Mouse (Mus musculus) heart, adult 8-10 months (tissue): ENCODE measurements around the gene Slbp. TPM values are rescaled to one million over a fixed set of nuclear protein-coding genes. Genes with fewer than 3 reads are reported as not detected.
A peak's percentile ranks its signal among the peaks of the same experiment; 100 is the strongest.

Experiments
- DNase-seq: peaks from one replicate; pipeline ENCODE4 v3.0.0; 2022; ENCODE audit warnings: low spot score
- total RNA-seq, 4 experiments: library from RNA; stranded (reverse); gene quantifications; 2 replicates each; pipeline ENCODE4 v1.2.4; 2022

The Slbp gene
- total RNA-seq, 4 experiments from 2014 or later: 8.8 to 12.0 (median 10.6) TPM

DNA sequence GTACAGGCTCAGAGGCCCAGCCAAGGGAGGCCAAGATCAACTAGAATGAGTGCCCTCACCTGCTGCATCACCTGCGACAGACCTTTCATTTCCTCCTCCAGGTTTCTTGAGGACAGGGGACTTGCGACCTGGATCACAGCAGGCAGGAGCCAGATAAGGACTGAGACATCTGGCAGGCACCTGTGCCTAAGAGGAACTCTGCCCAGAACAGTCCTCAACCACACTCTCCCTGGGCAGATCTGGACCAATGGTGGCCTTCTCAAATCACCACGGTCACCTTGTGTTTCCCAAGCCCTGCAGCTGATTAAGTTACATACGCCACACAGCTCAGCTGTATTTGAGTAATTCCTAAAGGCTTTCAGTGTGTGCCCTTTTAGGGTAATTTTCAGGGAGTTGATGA lies 21.8 kb downstream of the Slbp start:
- DNase-seq: no peak

- DNase-seq: peak; percentile 49
Measured at GRCm38 (mm10) chr5:33630061-33630460, 22.3 kb downstream of the Slbp start.

- peak; percentile 99 for DNase-seq
Measured at GRCm38 (mm10) chr5:33629301-33629987, 22.9 kb downstream of the Slbp start, which contains the start of the genes Fam53a and Gm9903. Gene Fam53a (minus strand): TSS chr5:33629635. Gene Gm9903 (plus strand): TSS chr5:33629925.

- peak; percentile 48 for DNase-seq
Measured at GRCm38 (mm10) chr5:33628820-33629300, 23.5 kb downstream of the Slbp start.

- peak; percentile 35 for DNase-seq
Measured at GRCm38 (mm10) chr5:33627968-33628367, 24.4 kb downstream of the Slbp start.

DNA sequence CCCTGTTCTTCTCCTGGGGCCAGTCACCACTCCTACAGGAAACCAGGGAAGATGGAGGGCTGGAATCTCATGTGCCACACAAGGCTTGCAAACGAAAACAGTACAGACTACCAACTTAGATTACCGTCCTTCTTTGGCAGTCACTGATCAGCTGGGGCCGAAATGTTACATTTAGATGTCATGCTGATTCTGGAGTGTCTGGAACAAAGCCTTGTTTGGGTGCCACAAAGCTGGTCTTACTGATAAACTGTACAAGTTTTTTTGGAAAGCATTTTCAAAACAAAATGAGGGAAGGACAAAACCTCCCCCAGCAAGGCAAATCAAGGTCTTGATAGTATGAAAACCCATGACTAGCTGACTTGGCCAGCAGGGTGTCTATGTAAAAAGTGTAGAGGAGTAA lies 28.6 kb downstream of the Slbp start:
- DNase-seq: no peak

- DNase-seq: no peak
Measured at GRCm38 (mm10) chr5:33622671-33623070, 29.7 kb downstream of the Slbp start.

DNA sequence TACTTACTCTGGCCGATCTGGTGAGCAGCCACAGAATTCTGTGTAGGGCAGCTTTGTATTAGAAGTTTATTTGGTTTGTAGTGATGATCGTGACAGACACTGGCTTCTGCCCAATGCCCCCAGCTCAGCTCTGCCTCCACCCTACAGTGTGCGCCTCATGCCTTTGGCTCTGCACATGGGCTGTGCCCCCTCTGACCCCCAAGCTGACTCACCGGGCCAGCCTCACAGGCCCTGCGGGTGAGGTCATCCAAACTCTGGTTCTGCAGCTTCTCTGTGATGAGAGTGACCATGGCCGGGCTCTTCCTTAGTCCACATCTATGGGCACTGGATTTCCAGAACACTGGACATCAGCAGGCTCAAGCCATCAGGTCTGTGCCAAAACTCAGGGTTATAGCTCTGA lies 38.0 kb downstream of the Slbp start:
- DNase-seq: no peak

DNA sequence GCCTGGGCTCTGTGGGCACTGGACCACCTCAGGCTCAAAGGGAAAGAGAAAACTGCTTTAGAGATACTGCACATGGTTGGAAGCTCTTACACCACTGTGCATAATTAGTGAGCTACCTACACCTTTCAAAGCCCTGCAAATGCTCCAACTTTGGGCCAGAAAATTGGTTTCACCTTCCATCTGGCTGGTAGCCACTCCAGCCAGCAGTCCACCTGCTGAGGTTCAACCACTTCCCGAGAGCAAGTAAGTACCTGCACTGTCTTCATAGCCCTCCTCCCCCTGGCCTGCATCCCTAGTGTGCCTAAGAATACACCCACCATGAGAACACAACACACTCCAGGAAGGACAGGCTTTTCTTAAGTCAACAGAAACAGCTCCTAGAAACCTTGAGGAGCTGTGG lies 40.6 kb downstream of the Slbp start:
- no peak for DNase-seq

- no peak for DNase-seq
Measured at GRCm38 (mm10) chr5:33609226-33609625, 43.1 kb downstream of the Slbp start.

- DNase-seq: no peak
Measured at GRCm38 (mm10) chr5:33607434-33607833, 44.9 kb downstream of the Slbp start.

DNA sequence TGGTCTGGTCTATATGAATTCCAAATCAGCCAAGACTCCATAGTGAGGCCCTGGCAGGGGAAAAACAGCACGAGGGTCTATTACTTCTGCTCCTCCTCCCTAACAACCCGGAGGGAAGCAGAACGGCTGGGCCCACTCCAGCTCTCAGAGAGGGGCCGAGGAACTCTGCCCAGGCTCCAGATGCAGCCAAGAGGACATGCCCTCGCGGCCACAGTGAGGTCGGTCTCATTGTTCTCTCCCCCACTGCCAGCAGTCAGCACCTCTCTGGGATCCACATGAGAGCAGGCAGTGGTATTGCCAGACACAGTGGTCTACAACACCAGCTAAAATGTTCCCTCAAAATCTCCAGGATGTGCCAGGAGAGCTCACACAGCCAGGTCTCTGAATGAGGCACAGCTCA lies 45.7 kb downstream of the Slbp start:
- DNase-seq: no peak

DNA sequence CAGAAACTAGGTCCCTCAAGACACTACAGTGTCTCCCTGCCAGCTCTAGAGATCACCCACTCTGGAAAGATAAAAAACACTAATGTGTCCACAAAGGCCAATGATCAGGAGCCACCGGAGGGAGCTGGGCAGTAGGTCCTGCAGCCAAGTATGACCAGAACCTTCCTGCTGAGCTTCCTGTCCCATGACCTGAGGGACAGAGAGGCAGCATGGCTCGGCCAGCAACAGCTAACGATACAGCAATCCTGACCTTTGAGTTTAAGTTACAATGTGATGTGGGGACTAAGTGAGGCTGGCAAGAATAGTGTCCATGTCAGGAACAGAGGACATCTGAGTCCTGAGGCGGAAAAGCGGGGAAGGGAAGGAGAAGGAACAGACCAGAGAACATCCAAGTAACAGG lies 47.1 kb downstream of the Slbp start:
- no peak for DNase-seq

- DNase-seq: no peak
Measured at GRCm38 (mm10) chr5:33593620-33594019, 58.8 kb downstream of the Slbp start.

DNA sequence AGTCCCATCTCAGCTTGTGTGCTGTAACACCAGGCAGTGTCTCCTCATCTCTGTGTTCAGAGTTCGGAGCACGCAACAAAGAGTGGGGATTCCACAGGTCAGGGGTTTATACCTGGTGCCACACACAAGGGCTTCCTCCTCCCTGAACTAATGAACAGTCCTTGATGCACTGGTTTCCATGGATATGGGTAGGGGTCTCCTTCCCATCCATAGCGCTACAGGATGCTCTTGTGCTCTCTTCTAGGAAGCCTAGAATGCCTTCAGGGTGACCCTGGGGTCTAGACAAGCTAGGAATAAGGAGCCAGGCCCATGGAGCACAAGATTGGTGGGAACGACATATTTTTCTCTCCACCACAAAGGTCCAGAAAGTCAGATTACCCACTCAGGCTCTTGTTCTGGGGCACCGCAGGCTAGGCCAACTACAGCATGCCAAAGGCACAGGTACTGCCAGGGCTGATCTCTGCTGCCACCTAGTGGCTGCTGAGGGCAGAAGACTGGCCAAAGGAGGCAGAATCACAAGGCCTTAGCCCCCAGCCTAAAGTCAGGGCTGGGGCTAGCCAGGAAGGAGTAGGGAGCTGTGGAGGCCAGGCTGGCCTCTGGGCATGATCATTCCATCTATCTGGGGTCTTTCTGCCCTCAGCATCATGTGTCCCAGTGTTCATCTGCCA lies 63.0 kb downstream of the Slbp start:
- DNase-seq: peak; percentile 38

DNA sequence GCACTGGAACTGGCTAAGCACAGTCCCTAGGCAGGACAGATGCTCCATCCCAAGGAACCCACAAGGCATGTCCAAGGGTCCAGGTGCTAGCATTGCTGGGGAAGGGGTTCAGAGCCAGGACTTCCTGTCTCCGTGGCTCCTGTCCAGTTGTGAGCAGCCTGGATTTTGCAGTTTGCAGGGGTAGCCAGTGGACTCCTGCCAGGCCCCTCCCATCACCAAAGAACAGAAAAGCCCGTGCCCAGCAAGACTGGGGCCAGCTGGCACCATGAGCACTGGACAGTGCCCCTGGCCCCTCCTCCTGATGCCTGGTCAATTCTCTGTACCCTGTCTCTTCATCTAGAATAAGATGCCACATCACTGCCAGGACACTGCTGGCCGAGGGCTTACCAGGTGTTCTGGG lies 64.3 kb downstream of the Slbp start:
- DNase-seq: no peak

DNA sequence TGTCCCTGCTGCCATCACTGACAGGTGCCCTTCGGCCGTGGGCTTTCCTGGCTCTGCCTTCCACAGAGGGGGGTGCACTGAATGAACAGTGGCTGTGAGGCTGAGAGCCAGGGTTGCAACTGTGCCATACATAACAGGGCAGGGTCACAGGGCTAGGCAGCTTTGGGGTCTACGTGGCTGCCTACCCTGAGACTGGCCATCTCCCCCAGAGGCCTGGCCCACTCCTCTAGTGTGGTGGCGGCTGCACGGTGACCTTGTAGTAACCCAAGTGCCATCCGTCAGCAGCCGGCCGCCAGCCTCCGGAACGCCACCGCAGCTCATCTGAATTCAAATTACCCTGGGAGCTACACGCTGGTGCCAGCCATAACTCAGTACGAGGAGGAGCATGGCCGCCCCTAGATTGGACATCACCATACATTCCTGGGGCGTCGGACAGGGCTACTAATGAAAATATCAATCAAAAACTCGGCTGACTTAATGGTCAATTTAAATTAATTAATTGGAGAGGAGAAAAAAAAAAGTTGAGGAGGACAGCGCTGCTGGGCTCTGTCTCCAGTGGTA lies 64.8 kb downstream of the Slbp start:
- DNase-seq: no peak

Other genes with a start within 250 kb of the Slbp start
- not detected for gene Nkx1-1, start 218.6 kb downstream of the Slbp start, total RNA-seq
- 10 to 100 TPM; 24.0 to 30.9 (median 28.1) TPM for gene Fam53a, start 22.9 kb downstream of the Slbp start, total RNA-seq
- 1 to 10 TPM in 2 of 4 experiments, under 1 TPM in 2; 0.87 to 1.1 (median 1.0) TPM for gene Gm9903, start 22.6 kb downstream of the Slbp start, total RNA-seq
- 1 to 10 TPM; 1.6 to 3.1 (median 2.1) TPM for gene Tacc3, start 5.6 kb upstream of the Slbp start, total RNA-seq
- 10 to 100 TPM; 20.4 to 22.2 (median 21.9) TPM for gene Tmem129, start 5.8 kb upstream of the Slbp start, total RNA-seq
- gene Fgfr3, start 69.1 kb upstream of the Slbp start, total RNA-seq: 10 to 100 TPM in 2 of 4 experiments, 1 to 10 TPM in 2; 5.7 to 10.7 (median 9.3) TPM
- gene Letm1, start 130.2 kb upstream of the Slbp start, total RNA-seq: 100 to 1,000 TPM; 135 to 149 (median 141) TPM
- gene Nsd2, start 168.2 kb upstream of the Slbp start, total RNA-seq: 10 to 100 TPM; 24.0 to 25.3 (median 24.5) TPM